Mouse (Mus musculus): ENCODE data around the gene Filip1l. TPM values are rescaled to one million over a fixed set of nuclear protein-coding genes. Genes with fewer than 3 reads are reported as not detected.

Gene Filip1l
- 4.3 and 4.5 TPM in 2 replicates for polyA plus RNA-seq (2012; rRNA removed)

DNA sequence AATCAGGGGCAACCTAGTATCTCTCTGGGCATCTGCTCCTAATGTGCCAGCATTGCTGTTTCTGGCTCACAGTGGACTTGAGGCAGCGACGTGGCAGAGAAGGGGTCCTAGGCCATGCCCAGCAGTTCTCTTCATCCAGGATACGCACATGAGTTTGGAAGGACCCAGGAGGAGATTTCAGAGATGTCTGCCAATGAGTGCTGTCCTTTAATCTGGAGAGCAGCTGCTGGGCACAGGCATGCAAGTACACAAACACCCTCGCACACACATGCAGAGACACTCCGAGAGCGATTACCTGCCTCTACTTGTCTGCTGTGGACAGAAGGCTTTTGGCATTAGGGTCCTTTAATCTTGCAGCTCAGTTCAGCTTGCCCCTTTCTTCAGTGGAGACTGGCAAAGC, at the start of gene Filip1l:
Gene Filip1l, plus strand, starts transcription at position 343 of the 400 bp plus-strand sequence.
- TF ChIP-seq CTCF (IDR thresholded peaks at IDR 0.05; ENCODE audit: borderline replicate concordance, control insufficient read depth, extremely low read depth, insufficient read depth, low read length, poor library complexity) = no peak
- TF ChIP-seq POLR2A (IDR thresholded peaks at IDR 0.05; ENCODE audit: control insufficient read depth, extremely low read depth, insufficient read depth, low read length, poor library complexity) = no peak
- H3K36me3 ChIP-seq (ENCODE audit: control insufficient read depth, insufficient read depth, low read length) = no peaks in the 10 kb centered on the region
- no peak within 1 kb of the TSS for H3K4me3 ChIP-seq (ENCODE audit: control insufficient read depth, insufficient read depth, low read length)
- no peaks in the 10 kb centered on the region for H3K4me1 ChIP-seq (replicated peaks; ENCODE audit: control insufficient read depth, insufficient read depth, low read length)
- no peak within 1 kb of the TSS for H3K27ac ChIP-seq (ENCODE audit: control insufficient read depth, insufficient read depth, low read length)
- 97% methylated on average over 6 of the region's 6 CpGs for WGBS
- H3K27me3 ChIP-seq (ENCODE audit: control insufficient read depth, insufficient read depth, low read length) = no peaks in the 10 kb centered on the region
- DNase-seq = no peak

DNA sequence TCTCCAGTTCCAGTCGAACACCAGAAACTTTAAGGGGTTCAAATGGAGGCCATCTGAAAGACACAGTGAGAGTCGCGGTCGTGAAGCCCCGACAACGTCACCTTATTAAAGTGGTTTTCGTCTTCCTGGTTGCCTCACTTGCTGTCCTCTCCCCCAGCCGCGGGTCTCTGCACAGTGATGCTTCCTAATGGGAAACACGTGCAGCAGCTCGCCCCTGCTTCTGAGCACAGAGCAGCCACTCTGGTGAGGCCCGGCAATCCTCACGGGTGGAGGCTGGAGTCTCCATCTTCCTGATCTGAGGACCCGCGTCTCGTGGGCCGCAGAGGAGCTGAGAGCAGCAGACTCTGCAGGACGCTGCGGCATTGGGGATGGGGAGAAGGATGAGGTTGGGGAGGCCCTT, 49.2 kb upstream of the Filip1l start:
- DNase-seq = no peak
- Histone ChIP-seq H3K27me3 (ENCODE audit: control insufficient read depth, insufficient read depth, low read length) (no peaks in the 10 kb centered on the region), H3K27ac (ENCODE audit: control insufficient read depth, insufficient read depth, low read length) (no peak overlapping the region), H3K36me3 (ENCODE audit: control insufficient read depth, insufficient read depth, low read length) (no peaks in the 10 kb centered on the region), H3K4me1 (replicated peaks; ENCODE audit: control insufficient read depth, insufficient read depth, low read length) (peaks cover 4% of the 10 kb centered on the region), H3K4me3 (ENCODE audit: control insufficient read depth, insufficient read depth, low read length) (no peak overlapping the region)
- 90% methylated on average over 19 of the region's 19 CpGs for WGBS
- no peak for TF ChIP-seq POLR2A (IDR thresholded peaks at IDR 0.05; ENCODE audit: control insufficient read depth, extremely low read depth, insufficient read depth, low read length, poor library complexity)
- no peak for TF ChIP-seq CTCF (IDR thresholded peaks at IDR 0.05; ENCODE audit: borderline replicate concordance, control insufficient read depth, extremely low read depth, insufficient read depth, low read length, poor library complexity)

GRCm38 (mm10) chr16:57305463-57305862, 47.4 kb upstream of the Filip1l start:
- Histone ChIP-seq H3K4me3 (ENCODE audit: control insufficient read depth, insufficient read depth, low read length) (no peak overlapping the region), H3K27ac (ENCODE audit: control insufficient read depth, insufficient read depth, low read length) (no peak overlapping the region), H3K27me3 (ENCODE audit: control insufficient read depth, insufficient read depth, low read length) (no peaks in the 10 kb centered on the region), H3K4me1 (replicated peaks; ENCODE audit: control insufficient read depth, insufficient read depth, low read length) (peaks cover 4% of the 10 kb centered on the region), H3K36me3 (ENCODE audit: control insufficient read depth, insufficient read depth, low read length) (no peaks in the 10 kb centered on the region)
- DNase-seq = no peak
- no peak for TF ChIP-seq CTCF (IDR thresholded peaks at IDR 0.05; ENCODE audit: borderline replicate concordance, control insufficient read depth, extremely low read depth, insufficient read depth, low read length, poor library complexity)
- TF ChIP-seq POLR2A (IDR thresholded peaks at IDR 0.05; ENCODE audit: control insufficient read depth, extremely low read depth, insufficient read depth, low read length, poor library complexity) = no peak
- WGBS = 94% methylated on average over 6 of the region's 6 CpGs

GRCm38 (mm10) chr16:57312130-57312529, 40.8 kb upstream of the Filip1l start:
- 94% methylated on average over 2 of the region's 2 CpGs for WGBS
- no peak overlapping the region for H3K4me3 ChIP-seq (ENCODE audit: control insufficient read depth, insufficient read depth, low read length)
- H3K27me3 ChIP-seq (ENCODE audit: control insufficient read depth, insufficient read depth, low read length) = no peaks in the 10 kb centered on the region
- no peaks in the 10 kb centered on the region for H3K4me1 ChIP-seq (replicated peaks; ENCODE audit: control insufficient read depth, insufficient read depth, low read length)
- no peak for TF ChIP-seq CTCF (IDR thresholded peaks at IDR 0.05; ENCODE audit: borderline replicate concordance, control insufficient read depth, extremely low read depth, insufficient read depth, low read length, poor library complexity)
- no peak for TF ChIP-seq POLR2A (IDR thresholded peaks at IDR 0.05; ENCODE audit: control insufficient read depth, extremely low read depth, insufficient read depth, low read length, poor library complexity)
- H3K36me3 ChIP-seq (ENCODE audit: control insufficient read depth, insufficient read depth, low read length) = no peaks in the 10 kb centered on the region
- DNase-seq = no peak
- H3K27ac ChIP-seq (ENCODE audit: control insufficient read depth, insufficient read depth, low read length) = no peak overlapping the region

DNA sequence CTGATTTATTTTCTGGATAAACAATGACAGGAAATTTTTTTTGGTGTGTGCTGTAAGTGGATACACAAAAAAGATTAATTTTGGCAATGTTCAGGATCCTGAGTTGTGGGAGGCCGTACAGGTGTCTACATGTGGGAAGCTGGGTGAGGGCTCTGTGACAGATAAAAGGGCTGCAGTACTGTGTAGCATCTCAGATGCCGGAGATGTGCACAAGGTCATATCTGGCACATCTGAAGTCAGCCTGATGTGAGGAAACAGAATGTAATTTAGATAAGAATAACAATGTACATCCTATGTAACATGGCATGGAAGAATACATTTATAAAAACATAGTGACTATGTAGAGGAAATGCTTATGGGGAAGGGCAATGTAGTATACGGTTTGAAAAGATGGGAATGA, 39.4 kb upstream of the Filip1l start:
- no peaks in the 10 kb centered on the region for H3K27me3 ChIP-seq (ENCODE audit: control insufficient read depth, insufficient read depth, low read length)
- H3K4me3 ChIP-seq (ENCODE audit: control insufficient read depth, insufficient read depth, low read length) = no peak overlapping the region
- no peaks in the 10 kb centered on the region for H3K36me3 ChIP-seq (ENCODE audit: control insufficient read depth, insufficient read depth, low read length)
- no peak for DNase-seq
- H3K27ac ChIP-seq (ENCODE audit: control insufficient read depth, insufficient read depth, low read length) = no peak overlapping the region
- WGBS = 86% methylated on average over 3 of the region's 3 CpGs
- TF ChIP-seq CTCF (IDR thresholded peaks at IDR 0.05; ENCODE audit: borderline replicate concordance, control insufficient read depth, extremely low read depth, insufficient read depth, low read length, poor library complexity) (no peak), POLR2A (IDR thresholded peaks at IDR 0.05; ENCODE audit: control insufficient read depth, extremely low read depth, insufficient read depth, low read length, poor library complexity) (no peak)
- peaks cover 2% of the 10 kb centered on the region for H3K4me1 ChIP-seq (replicated peaks; ENCODE audit: control insufficient read depth, insufficient read depth, low read length)

GRCm38 (mm10) chr16:57314236-57314635, 38.7 kb upstream of the Filip1l start:
- Histone ChIP-seq H3K4me1 (replicated peaks; ENCODE audit: control insufficient read depth, insufficient read depth, low read length) (peaks cover 2% of the 10 kb centered on the region), H3K36me3 (ENCODE audit: control insufficient read depth, insufficient read depth, low read length) (no peaks in the 10 kb centered on the region), H3K27me3 (ENCODE audit: control insufficient read depth, insufficient read depth, low read length) (no peaks in the 10 kb centered on the region), H3K27ac (ENCODE audit: control insufficient read depth, insufficient read depth, low read length) (no peak overlapping the region), H3K4me3 (ENCODE audit: control insufficient read depth, insufficient read depth, low read length) (no peak overlapping the region)
- TF ChIP-seq POLR2A (IDR thresholded peaks at IDR 0.05; ENCODE audit: control insufficient read depth, extremely low read depth, insufficient read depth, low read length, poor library complexity) = no peak
- TF ChIP-seq CTCF (IDR thresholded peaks at IDR 0.05; ENCODE audit: borderline replicate concordance, control insufficient read depth, extremely low read depth, insufficient read depth, low read length, poor library complexity) = no peak
- no peak for DNase-seq
- 97% methylated on average over 3 of the region's 3 CpGs for WGBS

DNA sequence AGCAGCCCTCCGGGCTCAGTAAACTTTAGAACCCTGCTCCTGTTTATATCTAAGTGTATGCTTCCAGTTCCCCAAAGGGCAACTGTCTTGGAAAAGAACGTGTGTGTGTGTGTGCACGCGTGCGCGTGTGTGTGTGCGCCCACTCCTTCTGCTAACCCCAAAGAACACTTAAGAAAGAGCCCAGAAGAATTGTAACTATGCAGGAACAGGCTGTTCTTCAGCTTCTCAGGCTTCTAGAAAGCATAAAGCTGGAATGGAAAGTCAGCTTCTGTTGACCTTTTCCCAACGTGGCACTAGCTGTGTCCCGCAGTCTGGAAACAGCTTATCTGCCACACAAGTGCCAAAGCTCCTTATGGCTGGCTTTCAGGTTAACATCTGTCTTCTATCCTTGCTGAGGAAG, 37.9 kb upstream of the Filip1l start:
- 95% methylated on average over 9 of the region's 9 CpGs for WGBS

More for the DNA sequence above, 37.9 kb upstream of the Filip1l start:
- Histone ChIP-seq H3K27ac (ENCODE audit: control insufficient read depth, insufficient read depth, low read length) (no peak overlapping the region), H3K27me3 (ENCODE audit: control insufficient read depth, insufficient read depth, low read length) (no peaks in the 10 kb centered on the region), H3K36me3 (ENCODE audit: control insufficient read depth, insufficient read depth, low read length) (no peaks in the 10 kb centered on the region), H3K4me1 (replicated peaks; ENCODE audit: control insufficient read depth, insufficient read depth, low read length) (peaks cover 6% of the 10 kb centered on the region), H3K4me3 (ENCODE audit: control insufficient read depth, insufficient read depth, low read length) (no peak overlapping the region)
- no peak for DNase-seq
- TF ChIP-seq POLR2A (IDR thresholded peaks at IDR 0.05; ENCODE audit: control insufficient read depth, extremely low read depth, insufficient read depth, low read length, poor library complexity) = no peak
- TF ChIP-seq CTCF (IDR thresholded peaks at IDR 0.05; ENCODE audit: borderline replicate concordance, control insufficient read depth, extremely low read depth, insufficient read depth, low read length, poor library complexity) = no peak
